Comparison of ENCODE assay signal across 9 mouse cellular contexts in the genomic region with DNA sequence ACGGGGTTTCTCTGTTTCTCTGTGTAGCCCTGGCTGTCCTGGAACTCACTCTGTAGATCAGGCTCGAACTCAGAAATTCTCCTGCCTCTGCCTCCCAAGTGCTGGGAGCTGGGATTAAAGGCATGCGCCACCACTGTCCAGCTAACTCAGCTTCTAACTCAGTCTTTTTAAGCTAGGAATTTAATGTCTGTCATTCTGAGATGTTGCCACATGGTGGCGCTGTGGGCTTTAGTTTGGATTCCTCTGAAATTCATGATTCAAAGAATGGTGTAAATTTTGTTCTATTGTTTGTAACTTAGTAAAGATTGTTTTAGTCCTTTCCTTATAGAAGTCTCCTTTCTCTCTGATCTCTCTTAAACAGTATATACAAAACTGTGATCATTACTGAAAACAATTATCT. TPM values are rescaled to one million over a fixed set of nuclear protein-coding genes. Genes with fewer than 3 reads are reported as not detected.
A peak's percentile ranks its signal among the peaks of the same experiment; 100 is the strongest.
DNase-seq lines count a peak whose midpoint lies in the region; ATAC-seq and TF ChIP-seq lines count a peak whose summit lies in the region.
"Had no signal": no experiment of that assay in that cellular context is flagged by ENCODE, and none has a peak within 500 bp of the region (broad histone marks: within the 10 kb centered on the region; RNA-seq: fewer than 3 reads in every experiment).

No protein-coding gene starts in this region.

- no peaks in the 10 kb centered on the region for H3K79me2 ChIP-seq in liver, adult 2 months (ENCODE audit: control insufficient read depth, insufficient read depth, low read length)

- no peak overlapping the region for H3K27ac ChIP-seq in intestine, postnatal 0 days (ENCODE audit: low read depth, low read length)
- no peak overlapping the region for H3K27ac ChIP-seq in intestine, embryonic 15.5 days
- no peak overlapping the region for H3K27ac ChIP-seq in liver, adult 2 months (replicated peaks; ENCODE audit: insufficient read depth, low read depth, low read length)
- H3K27ac ChIP-seq: limb, embryonic 15.5 days had no signal

- H3K9ac ChIP-seq in intestine, postnatal 0 days (ENCODE audit: low read depth, low read length) = no peak overlapping the region
- no peak overlapping the region for H3K9ac ChIP-seq in intestine, embryonic 15.5 days
- H3K9ac ChIP-seq in liver, adult 2 months (ENCODE audit: low read depth, low read length) = no peak overlapping the region
- H3K9ac ChIP-seq: limb, embryonic 15.5 days had no signal

- TF ChIP-seq CTCF in intestine, postnatal 0 days (IDR thresholded peaks at IDR 0.05; ENCODE audit: low read depth) = peak; percentile 70
- TF ChIP-seq CTCF in liver, adult 2 months (IDR thresholded peaks at IDR 0.05; ENCODE audit: low read depth, low read length) = peak; percentile 42

- 33% methylated on average over 4 of the region's 4 CpGs for WGBS in intestine, postnatal 0 days
- WGBS in intestine, embryonic 15.5 days = 44% methylated on average over 4 of the region's 4 CpGs
- 42% methylated on average over 4 of the region's 4 CpGs for WGBS in liver, adult 2 months

- no peak for ATAC-seq in intestine, postnatal 0 days
- no peak for ATAC-seq in intestine, embryonic 15.5 days

- H3K4me2 ChIP-seq in intestine, postnatal 0 days (replicated peaks; ENCODE audit: low read depth) = no peak overlapping the region
- H3K4me2 ChIP-seq in intestine, embryonic 15.5 days (replicated peaks) = no peak overlapping the region
- H3K4me2 ChIP-seq: limb, embryonic 15.5 days had no signal

- H3K4me3 ChIP-seq in intestine, postnatal 0 days (ENCODE audit: low read depth, low read length) = no peak overlapping the region
- H3K4me3 ChIP-seq in intestine, embryonic 15.5 days (replicated peaks) = no peak overlapping the region
- H3K4me3 ChIP-seq in liver, adult 2 months (ENCODE audit: insufficient read depth, low read depth, low read length) = no peak overlapping the region
- H3K4me3 ChIP-seq: erythroblast, embryonic 14.5 days; limb, embryonic 15.5 days had no signal

- no peaks in the 10 kb centered on the region for H3K27me3 ChIP-seq in intestine, postnatal 0 days (replicated peaks; ENCODE audit: control insufficient read depth, insufficient read depth, low read length)
- no peaks in the 10 kb centered on the region for H3K27me3 ChIP-seq in intestine, embryonic 15.5 days (replicated peaks)
- H3K27me3 ChIP-seq in liver, adult 2 months (ENCODE audit: control insufficient read depth, insufficient read depth, low read length) = no peaks in the 10 kb centered on the region
- H3K27me3 ChIP-seq in splenic B cell, adult 2 months (ENCODE audit: control insufficient read depth, insufficient read depth, low read length, poor library complexity, severe bottlenecking) = no peaks in the 10 kb centered on the region

- DNase-seq in MEL-GATA-1-ER (ENCODE audit: extremely low read depth, low read depth) = peak; percentile 54
- peak; percentile 3 for DNase-seq in brain, embryonic 18.5 days (ENCODE audit: low read depth, low spot score)
- peak; percentile 46 for DNase-seq in forelimb bud, embryonic 11.5 days (ENCODE audit: low read depth, low spot score)
- DNase-seq in liver, adult 2 months (ENCODE audit: extremely low read depth, low read depth, low spot score) = peak; percentile 32
- peak; percentile 48 for DNase-seq in splenic B cell, adult 2 months (ENCODE audit: low read depth, low spot score)

- H3K4me1 ChIP-seq in intestine, postnatal 0 days (replicated peaks; ENCODE audit: control insufficient read depth, insufficient read depth, low read length) = no peaks in the 10 kb centered on the region
- H3K4me1 ChIP-seq in intestine, embryonic 15.5 days (replicated peaks) = no peaks in the 10 kb centered on the region
- H3K4me1 ChIP-seq in liver, adult 2 months (ENCODE audit: control insufficient read depth, insufficient read depth, low read length) = no peaks in the 10 kb centered on the region
- H3K4me1 ChIP-seq: limb, embryonic 15.5 days had no signal

- no peak for TF ChIP-seq POLR2A in liver, adult 2 months (IDR thresholded peaks at IDR 0.05; ENCODE audit: extremely low read depth, insufficient read depth, low read length)

- H3K9me3 ChIP-seq in intestine, postnatal 0 days (ENCODE audit: control insufficient read depth) = no peaks in the 10 kb centered on the region
- no peaks in the 10 kb centered on the region for H3K9me3 ChIP-seq in intestine, embryonic 15.5 days
- H3K9me3 ChIP-seq: limb, embryonic 15.5 days had no signal

- H3K36me3 ChIP-seq in intestine, postnatal 0 days (ENCODE audit: control insufficient read depth, insufficient read depth) = no peaks in the 10 kb centered on the region
- H3K36me3 ChIP-seq in intestine, embryonic 15.5 days = no peaks in the 10 kb centered on the region
- H3K36me3 ChIP-seq in liver, adult 2 months (ENCODE audit: control insufficient read depth, insufficient read depth, low read length) = no peaks in the 10 kb centered on the region
- H3K36me3 ChIP-seq in splenic B cell, adult 2 months (ENCODE audit: control insufficient read depth, insufficient read depth, low read length, poor library complexity, severe bottlenecking) = no peaks in the 10 kb centered on the region
- H3K36me3 ChIP-seq: limb, embryonic 15.5 days had no signal

RNA-seq across cellular contexts. Expression of gene Gspt2, which starts 39.1 kb away (rescaled TPM):
- 1.4 and 1.5 TPM in 2 replicates for polyA plus RNA-seq in intestine, postnatal 0 days (2015; fragmentation: Nextera tagmentation; extraction: Ambion mirVana)
- polyA plus RNA-seq in intestine, embryonic 15.5 days (2015; fragmentation: Nextera tagmentation; extraction: Ambion mirVana) = 3.5 and 4.6 TPM in 2 replicates
- 0.65 and 0.67 TPM in 2 replicates for total RNA-seq in liver, adult 2 months (2014; rRNA removed)
- polyA plus RNA-seq in liver, adult 2 months (2012; rRNA removed) = 0.30 and 0.66 TPM in 2 replicates
- polyA plus RNA-seq: erythroblast, embryonic 14.5 days had no signal

RNA-seq across cellular contexts. Expression of gene Zxdb, which starts 49.4 kb away (rescaled TPM):
- polyA plus RNA-seq in intestine, postnatal 0 days (2015; fragmentation: Nextera tagmentation; extraction: Ambion mirVana) = 1.4 and 1.7 TPM in 2 replicates
- 1.2 and 1.6 TPM in 2 replicates for polyA plus RNA-seq in intestine, embryonic 15.5 days (2015; fragmentation: Nextera tagmentation; extraction: Ambion mirVana)
- total RNA-seq in liver, adult 2 months (2014; rRNA removed) = 3.8 and 4.2 TPM in 2 replicates
- 1.0 and 1.2 TPM in 2 replicates for polyA plus RNA-seq in liver, adult 2 months (2012; rRNA removed)

Comparison
In these comparisons a context has a peak if more than half of its experiments do, and no peak if none do; other contexts are left out.
1. DNase-seq: peak in every context shown above with its lines; median percentile 54 in MEL-GATA-1-ER; 48 in splenic B cell, adult 2 months; 46 in forelimb bud, embryonic 11.5 days; 32 in liver, adult 2 months; 3 in brain, embryonic 18.5 days.